Comparison of ENCODE assay signal across 9 mouse cellular contexts in genomic region chr11:63921044-63921951, GRCm38 (mm10). TPM values are rescaled to one million over a fixed set of nuclear protein-coding genes. Genes with fewer than 3 reads are reported as not detected.
DNase-seq lines count a peak whose midpoint lies in the region; ATAC-seq and TF ChIP-seq lines count a peak whose summit lies in the region.
"Had no signal": no experiment of that assay in that cellular context is flagged by ENCODE, and none has a peak within 500 bp of the region (broad histone marks: within the 10 kb centered on the region; RNA-seq: fewer than 3 reads in every experiment).

No protein-coding gene starts in this region.

- intact Hi-C loops in gastrocnemius, adult 2 months (cut with DNase I) = loop anchor here (10.0 kb wide), 3 partner anchors 304 to 1044 kb away; no protein-coding TSS in a partner anchor

- no peak for TF ChIP-seq POLR2A in embryonic fibroblast, embryonic 13.5 days (IDR thresholded peaks at IDR 0.05; ENCODE audit: low read depth, low read length)

- DNase-seq in gastrocnemius, adult 2 months = peak; percentile 54
- DNase-seq in gastrocnemius, postnatal 25 days = no peak
- DNase-seq in CD8-positive naive resting alpha-beta T cell, adult 2 months (ENCODE audit: low read depth in 2 of 2, low spot score in 2 of 2) = peak; percentile 33 to 34
- peak; percentile 15 to 35 for DNase-seq in thymus, postnatal 36 days
- DNase-seq in right cerebral cortex, postnatal 36 days (ENCODE audit: low spot score in 2 of 2) = no peak

- H3K27ac ChIP-seq in gastrocnemius, adult 2 months = peak overlapping the region; percentile 56
- H3K27ac ChIP-seq in embryonic fibroblast, embryonic 13.5 days (ENCODE audit: insufficient read depth, low read length) = 0 out of 2 replicates have a peak overlapping the region, but pooled peaks have one; percentile 19
- no peak overlapping the region; the same call in 1 of the 2 replicates for H3K27ac ChIP-seq in intestine, embryonic 16.5 days (ENCODE audit: low read length)
- peak overlapping the region; percentile 73 for H3K27ac ChIP-seq in midbrain, embryonic 12.5 days (replicated peaks)

- ATAC-seq in intestine, embryonic 16.5 days = peak; percentile 16
- 0 out of 2 replicates have a peak, but pooled peaks have one; percentile 5 for ATAC-seq in midbrain, embryonic 12.5 days (ENCODE audit: low FRiP score, low read depth)

- WGBS in intestine, embryonic 16.5 days = under 1% methylated on average over 79 of the region's 80 CpGs
- WGBS in midbrain, embryonic 12.5 days = under 1% methylated on average over 64 of the region's 80 CpGs

- H3K4me2 ChIP-seq in intestine, embryonic 16.5 days (ENCODE audit: low read depth, low read length) = peak overlapping the region; percentile 91
- peak overlapping the region; percentile 84 for H3K4me2 ChIP-seq in midbrain, embryonic 12.5 days (replicated peaks)

- no peaks in the 10 kb centered on the region for H3K4me1 ChIP-seq in embryonic fibroblast, embryonic 13.5 days (ENCODE audit: control insufficient read depth, insufficient read depth, low read length)
- H3K4me1 ChIP-seq in intestine, embryonic 16.5 days (ENCODE audit: control insufficient read depth, insufficient read depth, low read length) = peaks cover 57% of the 10 kb centered on the region
- peaks cover 67% of the 10 kb centered on the region for H3K4me1 ChIP-seq in midbrain, embryonic 12.5 days

- peak overlapping the region; percentile 80 for H3K4me3 ChIP-seq in gastrocnemius, adult 2 months
- H3K4me3 ChIP-seq in embryonic fibroblast, embryonic 13.5 days (ENCODE audit: insufficient read depth, low read length) = peak overlapping the region; percentile 58
- H3K4me3 ChIP-seq in intestine, embryonic 16.5 days (ENCODE audit: low read length) = peak overlapping the region; percentile 65
- peak overlapping the region; percentile 85 for H3K4me3 ChIP-seq in midbrain, embryonic 12.5 days

- TF ChIP-seq CTCF in gastrocnemius, adult 2 months (IDR thresholded peaks at IDR 0.05) = no peak
- no peak for TF ChIP-seq CTCF in embryonic fibroblast, embryonic 13.5 days (IDR thresholded peaks at IDR 0.05; ENCODE audit: borderline replicate concordance, insufficient read depth, low read length)

- H3K9me3 ChIP-seq in intestine, embryonic 16.5 days (ENCODE audit: control insufficient read depth, low read length) = no peaks in the 10 kb centered on the region
- H3K9me3 ChIP-seq in midbrain, embryonic 12.5 days = no peaks in the 10 kb centered on the region

- no peaks in the 10 kb centered on the region for H3K36me3 ChIP-seq in intestine, embryonic 16.5 days (ENCODE audit: control insufficient read depth, insufficient read depth, low read length)
- H3K36me3 ChIP-seq in midbrain, embryonic 12.5 days = no peaks in the 10 kb centered on the region
- H3K36me3 ChIP-seq: G1E had no signal

- H3K9ac ChIP-seq in intestine, embryonic 16.5 days (ENCODE audit: low read depth, low read length) = peak overlapping the region; percentile 66
- peak overlapping the region; percentile 87 for H3K9ac ChIP-seq in midbrain, embryonic 12.5 days (replicated peaks)

- H3K27me3 ChIP-seq in intestine, embryonic 16.5 days (replicated peaks; ENCODE audit: control insufficient read depth, insufficient read depth, low read length) = peaks cover 49% of the 10 kb centered on the region
- H3K27me3 ChIP-seq in midbrain, embryonic 12.5 days = peaks cover 60% of the 10 kb centered on the region

RNA-seq across cellular contexts. Expression of gene Hs3st3b1, which starts 0.8 kb away (rescaled TPM):
- under 1 TPM; 0.26 to 0.28 TPM for total RNA-seq in gastrocnemius, adult 2 months (2021)
- under 1 TPM; 0.49 to 0.67 TPM for total RNA-seq in gastrocnemius, postnatal 25 days (2021)
- 5.7 and 7.0 TPM in 2 replicates for polyA plus RNA-seq in embryonic fibroblast, embryonic 13.5 days (2011; ENCODE audit: insufficient read length, low read depth, missing spikeins)
- polyA plus RNA-seq in intestine, embryonic 16.5 days (2015; fragmentation: Nextera tagmentation; extraction: Ambion mirVana) = 4.5 and 5.2 TPM in 2 replicates
- polyA plus RNA-seq in midbrain, embryonic 12.5 days (2016; fragmentation: Nextera tagmentation; extraction: Ambion mirVana) = 20.1 and 22.0 TPM in 2 replicates
- polyA plus RNA-seq: G1E had no signal

Comparison
In these comparisons a context has a peak if more than half of its experiments do, and no peak if none do; other contexts are left out.
1. DNase-seq: peak in gastrocnemius, adult 2 months (single experiment), CD8-positive naive resting alpha-beta T cell, adult 2 months (2 of 2) and thymus, postnatal 36 days (2 of 2); none in gastrocnemius, postnatal 25 days (single experiment) and right cerebral cortex, postnatal 36 days (0 of 2).
2. Peak in every context shown above with its lines, with median percentiles within 50 percentile points of each other: H3K4me3 ChIP-seq.